8 mouse cellular contexts compared by ENCODE assay signal in genomic region chr7:101918071-101918470, GRCm38 (mm10). TPM values are rescaled to one million over a fixed set of nuclear protein-coding genes. Genes with fewer than 3 reads are reported as not detected.
DNase-seq lines count a peak whose midpoint lies in the region; ATAC-seq and TF ChIP-seq lines count a peak whose summit lies in the region.

No protein-coding gene starts in this region.

- H3K9me3 ChIP-seq in intestine, postnatal 0 days (ENCODE audit: control insufficient read depth), result no peaks in the 10 kb centered on the region
- no peaks in the 10 kb centered on the region for H3K9me3 ChIP-seq in liver, embryonic 12.5 days (replicated peaks)

- peak; percentile 94 for TF ChIP-seq CTCF in intestine, postnatal 0 days (IDR thresholded peaks at IDR 0.05; ENCODE audit: low read depth)

- 10% methylated on average over 1 of the region's 1 CpGs for WGBS in intestine, postnatal 0 days
- WGBS in liver, embryonic 12.5 days (ENCODE audit: insufficient replicate concordance), result 10% methylated on average over 1 of the region's 1 CpGs

- intact Hi-C loops in gastrocnemius, postnatal 36 days (cut with DNase I), result loop anchor here (5.0 kb wide), 3 partner anchors 54 to 159 kb away; no protein-coding TSS in a partner anchor

- no peak overlapping the region for H3K9ac ChIP-seq in intestine, postnatal 0 days (ENCODE audit: low read depth, low read length)
- no peak overlapping the region for H3K9ac ChIP-seq in liver, embryonic 12.5 days

- H3K4me2 ChIP-seq in intestine, postnatal 0 days (replicated peaks; ENCODE audit: low read depth), result no peak overlapping the region
- H3K4me2 ChIP-seq in liver, embryonic 12.5 days, result no peak overlapping the region

- no peak overlapping the region for H3K27ac ChIP-seq in intestine, postnatal 0 days (ENCODE audit: low read depth, low read length)
- H3K27ac ChIP-seq in liver, embryonic 12.5 days, result no peak overlapping the region

- H3K36me3 ChIP-seq in intestine, postnatal 0 days (ENCODE audit: control insufficient read depth, insufficient read depth), result peaks cover 21% of the 10 kb centered on the region
- H3K36me3 ChIP-seq in liver, embryonic 12.5 days, result peaks cover 20% of the 10 kb centered on the region

- no peaks in the 10 kb centered on the region for H3K4me1 ChIP-seq in intestine, postnatal 0 days (replicated peaks; ENCODE audit: control insufficient read depth, insufficient read depth, low read length)
- no peaks in the 10 kb centered on the region for H3K4me1 ChIP-seq in liver, embryonic 12.5 days

- peak; percentile 94 for ATAC-seq in common myeloid progenitor, adult 5-6 weeks (replicated peaks; ENCODE audit: low read depth, poor library complexity, severe bottlenecking)
- peak; percentile 32; the same call in 1 of the 2 replicates for ATAC-seq in intestine, postnatal 0 days
- ATAC-seq in liver, embryonic 12.5 days, result peak; percentile 57

- H3K4me3 ChIP-seq in intestine, postnatal 0 days (ENCODE audit: low read depth, low read length), result no peak overlapping the region
- no peak overlapping the region for H3K4me3 ChIP-seq in liver, embryonic 12.5 days

- peak; percentile 56 for DNase-seq in CD4-positive helper T cell, adult 2 months (ENCODE audit: low read depth, low spot score)
- DNase-seq in R1 (ENCODE audit: low read depth, low spot score), result peak; percentile 77
- peak; percentile 36 to 52 for DNase-seq in gastrocnemius, postnatal 36 days
- DNase-seq in neural tube, embryonic 10.5 days (ENCODE audit: extremely low spot score, low spot score), result peak; percentile 68
- DNase-seq in thymus, postnatal 14 days, result peak; percentile 60

- no peaks in the 10 kb centered on the region for H3K27me3 ChIP-seq in intestine, postnatal 0 days (replicated peaks; ENCODE audit: control insufficient read depth, insufficient read depth, low read length)
- no peaks in the 10 kb centered on the region for H3K27me3 ChIP-seq in liver, embryonic 12.5 days (replicated peaks)

RNA-seq across cellular contexts. Expression of gene Tomt, which starts 11.9 kb away (rescaled TPM):
- 0.19 and 0.91 TPM in 2 replicates for total RNA-seq in common myeloid progenitor, adult 5-6 weeks (2017)
- not detected for total RNA-seq in gastrocnemius, postnatal 36 days (2021)
- 0.20 and 0.25 TPM in 2 replicates for polyA plus RNA-seq in intestine, postnatal 0 days (2015; fragmentation: Nextera tagmentation; extraction: Ambion mirVana)
- 0.14 and 0.30 TPM in 2 replicates for polyA plus RNA-seq in liver, embryonic 12.5 days (2016; fragmentation: Nextera tagmentation; extraction: Ambion mirVana)

RNA-seq across cellular contexts. Expression of gene Lamtor1, which starts 12.4 kb away (rescaled TPM):
- total RNA-seq in common myeloid progenitor, adult 5-6 weeks (2017), result 66.9 and 67.0 TPM in 2 replicates
- 10 to 100 TPM; 93.2 to 99.8 TPM for total RNA-seq in gastrocnemius, postnatal 36 days (2021)
- 179 TPM in 2 replicates for polyA plus RNA-seq in intestine, postnatal 0 days (2015; fragmentation: Nextera tagmentation; extraction: Ambion mirVana)
- 82.3 and 82.5 TPM in 2 replicates for polyA plus RNA-seq in liver, embryonic 12.5 days (2016; fragmentation: Nextera tagmentation; extraction: Ambion mirVana)

RNA-seq across cellular contexts. Expression of gene Lrrc51, which starts 15.6 kb away (rescaled TPM):
- 1.7 and 3.9 TPM in 2 replicates for total RNA-seq in common myeloid progenitor, adult 5-6 weeks (2017)
- total RNA-seq in gastrocnemius, postnatal 36 days (2021), result 1 to 10 TPM; 2.9 to 3.2 TPM
- polyA plus RNA-seq in intestine, postnatal 0 days (2015; fragmentation: Nextera tagmentation; extraction: Ambion mirVana), result 3.1 and 3.6 TPM in 2 replicates
- polyA plus RNA-seq in liver, embryonic 12.5 days (2016; fragmentation: Nextera tagmentation; extraction: Ambion mirVana), result 2.8 and 3.6 TPM in 2 replicates

RNA-seq across cellular contexts. Expression of gene Numa1, which starts 15.8 kb away (rescaled TPM):
- total RNA-seq in common myeloid progenitor, adult 5-6 weeks (2017), result 251 and 297 TPM in 2 replicates
- total RNA-seq in gastrocnemius, postnatal 36 days (2021), result 10 to 100 TPM; 43.4 to 48.3 TPM
- 17.0 and 19.2 TPM in 2 replicates for polyA plus RNA-seq in intestine, postnatal 0 days (2015; fragmentation: Nextera tagmentation; extraction: Ambion mirVana)
- polyA plus RNA-seq in liver, embryonic 12.5 days (2016; fragmentation: Nextera tagmentation; extraction: Ambion mirVana), result 48.7 and 53.0 TPM in 2 replicates

RNA-seq across cellular contexts. Expression of gene Folr1, which starts 47.5 kb away (rescaled TPM):
- not detected in 2 replicates for total RNA-seq in common myeloid progenitor, adult 5-6 weeks (2017)
- 1 to 10 TPM in 1 of 2 experiments, under 1 TPM in 1; 0.91 to 1.2 TPM for total RNA-seq in gastrocnemius, postnatal 36 days (2021)
- 521 and 623 TPM in 2 replicates for polyA plus RNA-seq in intestine, postnatal 0 days (2015; fragmentation: Nextera tagmentation; extraction: Ambion mirVana)
- 0.50 and 0.70 TPM in 2 replicates for polyA plus RNA-seq in liver, embryonic 12.5 days (2016; fragmentation: Nextera tagmentation; extraction: Ambion mirVana)

Comparison
In these comparisons a context has a peak if more than half of its experiments do, and no peak if none do; other contexts are left out.
1. ATAC-seq: peak in every context shown above with its lines; median percentile 94 in common myeloid progenitor, adult 5-6 weeks; 57 in liver, embryonic 12.5 days; 32 in intestine, postnatal 0 days.